Mouse (Mus musculus) embryonic facial prominence, embryonic 14.5 days (tissue): ENCODE data around the gene Oog3. TPM values are rescaled to one million over a fixed set of nuclear protein-coding genes. Genes with fewer than 3 reads are reported as not detected.

ENCODE experiments used
- ATAC-seq: fragments of 200-750 bp; cut with Nextera tagmentation; 2 replicates; pipeline ENCODE4 v1.8.0; 2017; ENCODE audit warnings: low read depth, moderate number of reproducible peaks, moderate TSS enrichment
- DNase-seq: peaks from one replicate; pipeline ENCODE4 v3.0.0-alpha.2; 2015; ENCODE audit warnings: low spot score
- H3K27ac ChIP-seq: fragments of 300-500 bp; sonication (generic); replicated peaks from 2 replicates; pipeline ENCODE4 v1.5.1; 2014; ENCODE audit warnings: low read depth, mild to moderate bottlenecking, low read length, moderate library complexity
- H3K27me3 ChIP-seq: fragments of 300-500 bp; sonication (generic); replicated peaks from 2 replicates; pipeline ENCODE4 v1.6.1; 2014; ENCODE audit warnings: low read length; ENCODE audit not compliant: control insufficient read depth, insufficient read depth
- H3K36me3 ChIP-seq: fragments of 300-500 bp; sonication (generic); 2 replicates; pipeline ENCODE4 v1.6.1; 2014; ENCODE audit warnings: low read length, mixed read lengths; ENCODE audit not compliant: control insufficient read depth, insufficient read depth
- H3K4me1 ChIP-seq: fragments of 300-500 bp; sonication (generic); 2 replicates; pipeline ENCODE4 v1.6.1; 2014; ENCODE audit warnings: antibody characterized with exemption, low read length; ENCODE audit not compliant: control insufficient read depth, insufficient read depth
- H3K4me2 ChIP-seq: fragments of 300-500 bp; sonication (generic); 2 replicates; pipeline ENCODE4 v1.6.1; 2014; ENCODE audit warnings: low read depth, mild to moderate bottlenecking, low read length, moderate library complexity, mixed read lengths
- H3K4me3 ChIP-seq: fragments of 300-500 bp; sonication (generic); 2 replicates; pipeline ENCODE4 v1.5.1; 2014; ENCODE audit warnings: low read depth, mild to moderate bottlenecking, low read length
- H3K9ac ChIP-seq: fragments of 300-500 bp; sonication (generic); 2 replicates; pipeline ENCODE4 v1.6.1; 2014; ENCODE audit warnings: low read depth, mild to moderate bottlenecking, low read length, moderate library complexity, mixed read lengths
- H3K9me3 ChIP-seq: fragments of 300-500 bp; sonication (generic); 2 replicates; pipeline ENCODE4 v1.6.1; 2016; ENCODE audit warnings: low read length; ENCODE audit not compliant: control insufficient read depth
- WGBS: fragments of 180-500 bp; shearing (Covaris S2); extraction: QIAGEN DNeasy Blood & Tissue Kit; methylation state at CpG from one replicate; pipeline ENCODE4 v1.1.7; 2014; 5-methylcytosine and 5-hydroxymethylcytosine counted together
- polyA plus RNA-seq: library from polyadenylated mRNA; unstranded; fragments of >200 nt; fragmentation: Nextera tagmentation; extraction: Ambion mirVana; gene quantifications from 2 replicates; pipeline ENCODE4 v1.2.1, GENCODE M21; 2014

Oog3 gene
- not detected in 2 replicates for polyA plus RNA-seq

- Histone ChIP-seq H3K4me3 (no peak within 1 kb of the TSS), H3K4me1 (no peaks in the 10 kb centered on the region), H3K27me3 (no peaks in the 10 kb centered on the region), H3K9me3 (peaks cover 25% of the 10 kb centered on the region; the same call in 1 of the 2 replicates), H3K9ac (no peak within 1 kb of the TSS), H3K27ac (no peak within 1 kb of the TSS), H3K36me3 (no peaks in the 10 kb centered on the region), H3K4me2 (no peak within 1 kb of the TSS)
- WGBS = 89% methylated on average over 1 of the region's 1 CpGs
- DNase-seq (no peak), ATAC-seq (no peak)
These were observed at the start of gene Oog3 for GRCm38 (mm10) chr4:144162563-144162962. TSS of gene Oog3 (minus strand) at chr4:144162663.

GRCm38 (mm10) chr4:144190419-144190818, 28.0 kb upstream of the Oog3 start, which contains the start of gene Oog2:
TSS of gene Oog2 (plus strand) at chr4:144190719.
- H3K27me3 ChIP-seq = no peaks in the 10 kb centered on the region
- peaks cover 7% of the 10 kb centered on the region; the same call in 1 of the 2 replicates for H3K9me3 ChIP-seq
- DNase-seq (no peak), ATAC-seq (no peak)
- no peak within 1 kb of the TSS for H3K4me2 ChIP-seq
- no peaks in the 10 kb centered on the region for H3K36me3 ChIP-seq
- no peak within 1 kb of the TSS for H3K9ac ChIP-seq
- H3K27ac ChIP-seq = no peak within 1 kb of the TSS
- WGBS = 38% methylated on average over 1 of the region's 1 CpGs
- H3K4me1 ChIP-seq = no peaks in the 10 kb centered on the region
- no peak within 1 kb of the TSS for H3K4me3 ChIP-seq

Other genes with a start within 250 kb of the Oog3 start
- not detected in 2 replicates for gene Pramef25, start 211.6 kb downstream of the Oog3 start, polyA plus RNA-seq
- gene Gm13101, start 195.7 kb downstream of the Oog3 start, polyA plus RNA-seq = not detected in 2 replicates
- gene Pramef17, start 168.3 kb downstream of the Oog3 start, polyA plus RNA-seq = not detected in 2 replicates
- gene Pramel4, start 103.5 kb downstream of the Oog3 start, polyA plus RNA-seq = not detected in 2 replicates
- gene Gm13102, start 56.2 kb downstream of the Oog3 start, polyA plus RNA-seq = not detected in 2 replicates
- not detected in 2 replicates for gene Oog2, start 28.1 kb upstream of the Oog3 start, polyA plus RNA-seq
- gene C87977, start 50.7 kb upstream of the Oog3 start, polyA plus RNA-seq = not detected in 2 replicates
- gene Pramel5, start 117.8 kb upstream of the Oog3 start, polyA plus RNA-seq = not detected in 2 replicates
- not detected in 2 replicates for gene Gm13128, start 167.6 kb upstream of the Oog3 start, polyA plus RNA-seq
- gene Gm13119, start 195.3 kb upstream of the Oog3 start, polyA plus RNA-seq = not detected in 2 replicates
- gene Pramef20, start 215.3 kb upstream of the Oog3 start, polyA plus RNA-seq = 0.19 TPM in 1 of 2 replicates, not detected in the other
- 0.16 and 0.24 TPM in 2 replicates for gene Pramef12, start 245.8 kb upstream of the Oog3 start, polyA plus RNA-seq